Mouse (Mus musculus) liver, postnatal 0 days (tissue): Measurements from ENCODE around the gene Pfn3.
A peak's percentile ranks its signal among the peaks of the same experiment; 100 is the strongest.

Source experiments
- CTCF ChIP-seq: sonication (generic); IDR thresholded peaks from 2 replicates; pipeline ENCODE4 v1.5.1; 2016; ENCODE audit warnings: antibody characterized with exemption, low read depth
- EP300 ChIP-seq: IDR thresholded peaks from 2 replicates; pipeline ENCODE4 v1.6.1; 2016; ENCODE audit warnings: antibody characterized with exemption, low read depth, mild to moderate bottlenecking

DNA sequence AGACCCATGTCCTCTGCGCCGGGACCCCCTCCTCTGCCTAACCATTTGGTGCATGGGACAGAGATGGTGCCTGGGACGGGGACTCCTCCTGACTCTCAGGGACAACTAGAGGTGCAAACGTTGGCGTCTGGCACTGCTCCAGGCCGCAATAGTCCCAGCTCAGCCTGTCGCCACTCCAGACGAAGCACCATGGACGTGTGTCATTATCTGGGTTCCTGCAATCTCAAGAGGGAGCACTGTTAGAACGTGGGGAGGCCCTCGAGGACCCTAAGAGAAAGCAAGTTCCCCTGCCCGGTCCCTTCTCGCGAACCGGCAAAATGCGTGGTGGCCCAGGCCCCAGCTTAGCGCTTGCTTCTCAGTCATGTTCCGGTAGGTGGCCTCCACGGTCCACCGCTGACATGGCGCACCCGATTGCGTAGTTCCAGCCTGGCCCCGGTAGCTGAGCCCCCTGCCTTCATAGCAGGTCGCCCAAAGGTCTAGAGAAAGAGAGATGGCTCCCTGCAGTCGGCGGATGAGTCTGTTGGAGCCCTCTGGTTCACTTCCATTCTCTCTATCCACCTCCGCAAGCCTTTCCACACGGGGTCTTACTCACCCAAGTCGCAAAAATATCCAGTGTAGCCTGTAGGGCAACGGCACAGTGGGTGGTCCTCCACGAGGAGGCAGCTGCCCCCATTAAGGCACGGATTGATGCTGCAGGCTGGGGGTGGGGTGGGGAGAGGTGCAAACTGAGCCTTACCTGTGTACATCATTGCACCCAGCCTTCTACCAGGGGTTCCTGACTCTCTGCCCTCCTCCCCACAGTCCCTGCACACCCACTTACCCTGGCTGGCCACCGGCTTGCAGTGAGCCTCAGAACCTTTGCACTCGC is 6.1 kb upstream of the Pfn3 start:
- TF ChIP-seq CTCF, result peak; percentile 84
- no peak for TF ChIP-seq EP300
